Mouse (Mus musculus): ENCODE measurements at regions not wholly inside any gene's neighbourhood (a gene's known extent, or its start where the extent isn't known, plus 50 kb on each side); places are given as distances from the start of the nearest gene placed in this dataset.

- TF ChIP-seq CTCF (IDR thresholded peaks at IDR 0.05; ENCODE audit: control insufficient read depth, insufficient read depth, insufficient read length) (no peak), MYOG (IDR thresholded peaks at IDR 0.05; ENCODE audit: control insufficient read depth, extremely low read depth, insufficient read length) (no peak), USF1 (IDR thresholded peaks at IDR 0.05; ENCODE audit: low read depth) (no peak), MAX (IDR thresholded peaks at IDR 0.05) (no peak), MYOD1 (IDR thresholded peaks at IDR 0.05; ENCODE audit: control insufficient read depth, insufficient read length, low read depth) (no peak), CEBPB (IDR thresholded peaks at IDR 0.05; ENCODE audit: low read depth) (no peak)
Observed at GRCm38 (mm10) chr4:28571092-28571770, 241.7 kb upstream of the Epha7 start.

All from C2C12 (cell line).